Mouse (Mus musculus) testis, adult 2 months (tissue): Measurements from ENCODE around the gene Rab35. TPM values are rescaled to one million over a fixed set of nuclear protein-coding genes. Genes with fewer than 3 reads are reported as not detected.

Source experiments
- H3K27ac ChIP-seq: fragments of 200-500 bp; 2 replicates; pipeline ENCODE4 v1.5.1; 2012; ENCODE audit warnings: low read depth, low read length; ENCODE audit not compliant: control insufficient read depth, insufficient read depth
- H3K27me3 ChIP-seq: fragments of 200-500 bp; 2 replicates; pipeline ENCODE4 v1.6.1; 2012; ENCODE audit warnings: mild to moderate bottlenecking, low read length, moderate library complexity; ENCODE audit not compliant: control insufficient read depth, insufficient read depth
- H3K36me3 ChIP-seq: fragments of 200-500 bp; 2 replicates; pipeline ENCODE4 v1.6.1; 2012; ENCODE audit warnings: mild to moderate bottlenecking, low read length; ENCODE audit not compliant: control insufficient read depth, insufficient read depth
- H3K4me1 ChIP-seq: fragments of 200-500 bp; 2 replicates; pipeline ENCODE4 v1.6.1; 2012; ENCODE audit warnings: low read length; ENCODE audit not compliant: control insufficient read depth, insufficient read depth
- H3K4me3 ChIP-seq: fragments of 200-500 bp; 2 replicates; pipeline ENCODE4 v1.5.1; 2012; ENCODE audit warnings: low read depth, mild to moderate bottlenecking, low read length, moderate library complexity, mixed read lengths; ENCODE audit not compliant: control insufficient read depth
- CTCF ChIP-seq: fragments of 200-500 bp; IDR thresholded peaks from 2 replicates; pipeline ENCODE4 v1.5.1; 2012; ENCODE audit warnings: low read depth, mild to moderate bottlenecking, inconsistent platforms, low read length, moderate library complexity; ENCODE audit not compliant: control insufficient read depth, insufficient read depth, insufficient replicate concordance
- POLR2A ChIP-seq: fragments of 200-500 bp; IDR thresholded peaks from 2 replicates; pipeline ENCODE4 v1.6.1; 2012; ENCODE audit warnings: low read depth, mild to moderate bottlenecking, inconsistent platforms, low read length, moderate library complexity; ENCODE audit not compliant: control insufficient read depth
- polyA plus RNA-seq: library from polyadenylated mRNA; depleted of rRNA; stranded (reverse); fragments of >200 nt; gene quantifications from 2 replicates; pipeline ENCODE4 v1.2.3, GENCODE M21; 2012; rRNA removed

Gene Rab35
- polyA plus RNA-seq, 1 experiment, result 15.4 TPM

DNA sequence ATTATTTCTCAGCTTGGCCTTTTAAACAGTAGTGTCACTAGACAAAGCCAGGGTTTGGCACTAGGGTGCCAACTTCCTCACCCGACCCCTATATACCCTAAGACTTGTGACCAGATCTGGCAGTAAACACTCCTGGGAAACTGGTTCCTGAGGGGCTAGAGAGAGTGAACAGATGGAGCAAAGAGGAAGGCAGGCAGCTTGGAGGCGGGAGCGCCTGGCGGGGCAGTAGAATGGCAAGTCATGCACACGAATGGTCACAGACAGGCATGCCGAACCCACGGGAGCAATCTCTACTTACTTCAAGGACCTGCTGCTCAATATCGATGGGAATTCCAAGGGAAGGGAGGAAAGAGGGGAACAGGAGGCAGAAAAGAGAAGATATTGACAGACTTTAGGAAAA, 40.1 kb downstream of the Rab35 start:
- Histone ChIP-seq H3K27ac (no peak overlapping the region), H3K4me1 (no peaks in the 10 kb centered on the region), H3K27me3 (no peaks in the 10 kb centered on the region), H3K4me3 (no peak overlapping the region), H3K36me3 (no peaks in the 10 kb centered on the region)
- no peak for TF ChIP-seq CTCF

DNA sequence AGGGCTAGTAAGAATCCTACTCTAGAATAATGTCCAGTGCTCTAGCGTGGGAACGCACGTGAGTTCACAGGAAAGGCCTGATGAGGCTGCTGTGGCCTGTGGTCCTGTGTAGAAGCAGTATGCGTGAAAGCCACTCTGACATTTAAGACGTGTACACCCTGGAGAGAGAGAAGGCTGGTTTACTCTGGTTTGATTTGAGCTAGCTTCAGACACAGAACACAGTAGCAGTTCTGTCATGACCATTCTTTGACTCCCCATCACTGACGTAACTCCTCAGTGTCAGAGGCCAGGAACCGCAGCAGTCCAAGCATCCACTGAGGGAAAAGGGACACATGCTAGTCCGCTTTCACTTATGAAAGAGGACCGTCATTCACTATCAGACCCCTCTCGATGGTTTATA, 53.4 kb downstream of the Rab35 start:
- no peak for TF ChIP-seq POLR2A
- TF ChIP-seq CTCF, result no peak
- Histone ChIP-seq H3K36me3 (no peaks in the 10 kb centered on the region), H3K4me1 (no peaks in the 10 kb centered on the region), H3K4me3 (no peak overlapping the region), H3K27me3 (no peaks in the 10 kb centered on the region), H3K27ac (no peak overlapping the region)

DNA sequence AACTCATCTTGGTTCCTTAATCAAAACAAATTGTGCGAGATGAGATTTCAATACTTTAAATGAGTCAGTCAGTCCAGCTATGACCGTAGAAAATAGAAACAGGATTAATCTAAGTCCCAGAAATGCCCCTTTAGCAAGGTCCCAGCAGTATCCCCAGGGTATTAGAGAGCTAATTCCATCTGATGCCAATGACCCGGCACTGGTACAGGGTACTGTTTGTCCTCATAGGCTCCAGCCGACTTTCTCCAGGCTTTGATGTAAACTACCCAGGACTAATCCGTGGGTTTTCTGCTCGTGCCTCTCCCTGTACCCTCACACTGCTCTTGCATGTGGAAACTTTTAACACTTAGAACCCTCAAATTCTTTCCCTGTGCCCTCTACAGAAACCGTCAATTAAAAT, 55.0 kb downstream of the Rab35 start:
- Histone ChIP-seq H3K27ac (no peak overlapping the region), H3K4me1 (no peaks in the 10 kb centered on the region), H3K36me3 (no peaks in the 10 kb centered on the region), H3K4me3 (no peak overlapping the region), H3K27me3 (no peaks in the 10 kb centered on the region)
- TF ChIP-seq POLR2A (no peak), CTCF (no peak)

DNA sequence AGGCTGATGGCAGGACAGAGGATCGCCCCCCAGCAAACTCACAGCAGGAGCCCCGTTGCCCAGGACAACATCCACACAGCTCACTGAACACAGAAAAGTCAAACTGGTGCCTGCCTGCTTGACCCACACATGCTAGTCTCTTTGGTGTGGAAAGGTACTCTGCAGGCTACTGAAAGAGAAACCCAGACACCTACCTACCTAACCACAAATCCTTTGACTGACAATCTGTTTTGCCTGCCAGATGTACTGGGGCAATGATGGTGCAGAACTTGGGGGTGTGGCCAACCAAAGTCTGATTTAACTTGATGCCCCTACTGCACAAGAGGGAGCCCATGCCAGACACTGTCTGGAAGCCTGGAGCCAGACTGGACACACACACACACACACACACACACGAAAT, 61.6 kb downstream of the Rab35 start:
- Histone ChIP-seq H3K36me3 (no peaks in the 10 kb centered on the region), H3K27ac (no peak overlapping the region), H3K4me1 (no peaks in the 10 kb centered on the region), H3K4me3 (no peak overlapping the region), H3K27me3 (no peaks in the 10 kb centered on the region)
- TF ChIP-seq POLR2A (no peak), CTCF (no peak)

DNA sequence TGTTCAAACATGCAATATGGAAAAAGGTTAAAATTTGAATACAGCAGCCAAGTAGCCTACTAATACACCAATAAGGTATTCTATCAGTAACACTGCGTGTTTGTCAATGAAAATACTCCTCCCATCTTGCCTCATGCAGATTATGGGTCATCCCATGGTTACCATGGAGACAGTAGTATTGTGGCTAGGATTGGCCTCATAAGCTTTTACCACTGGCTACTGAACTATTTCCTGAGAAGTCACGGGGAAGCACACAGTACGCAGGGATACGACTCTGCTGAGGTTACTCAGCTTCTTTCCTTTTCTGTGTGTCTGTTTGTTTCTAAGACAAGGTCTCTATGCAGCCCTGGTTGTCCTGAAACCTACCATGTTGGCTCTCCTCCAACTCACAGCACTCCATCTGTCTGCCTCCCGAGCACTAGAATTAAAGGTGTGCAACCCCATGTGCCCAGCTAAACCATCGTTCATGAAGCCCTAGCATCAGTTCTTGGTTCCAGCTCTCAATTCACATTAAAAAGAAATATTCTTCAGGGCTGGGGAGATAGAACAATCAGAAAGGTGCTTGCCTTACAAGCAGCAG, 63.6 kb downstream of the Rab35 start:
- no peaks in the 10 kb centered on the region for H3K36me3 ChIP-seq
- H3K27me3 ChIP-seq, result no peaks in the 10 kb centered on the region
- H3K4me3 ChIP-seq, result no peak overlapping the region
- TF ChIP-seq CTCF, result no peak
- TF ChIP-seq POLR2A, result no peak
- H3K27ac ChIP-seq, result no peak overlapping the region
- no peaks in the 10 kb centered on the region for H3K4me1 ChIP-seq

DNA sequence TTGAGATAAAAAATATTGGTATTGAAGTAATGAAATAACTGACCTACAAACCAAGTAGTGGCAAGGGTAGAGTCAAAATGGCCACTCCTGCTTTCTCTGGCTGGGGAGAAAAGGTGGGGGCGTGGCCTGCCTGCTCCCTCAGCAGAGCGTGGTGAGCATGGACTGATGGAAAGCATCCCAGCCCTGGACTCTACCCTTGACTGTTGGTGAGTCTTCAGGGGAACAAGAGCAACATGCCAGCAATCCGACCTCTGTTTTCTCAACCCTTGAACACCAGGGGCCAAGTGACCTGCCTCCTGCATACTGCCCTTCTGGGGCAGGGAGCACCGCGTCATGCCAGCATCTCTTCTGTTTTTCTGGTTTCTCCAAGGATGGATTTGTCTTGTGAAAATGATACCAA, 65.1 kb downstream of the Rab35 start:
- H3K4me1 ChIP-seq, result no peaks in the 10 kb centered on the region
- H3K27ac ChIP-seq, result no peak overlapping the region
- H3K27me3 ChIP-seq, result no peaks in the 10 kb centered on the region
- no peak overlapping the region for H3K4me3 ChIP-seq
- no peaks in the 10 kb centered on the region for H3K36me3 ChIP-seq
- TF ChIP-seq POLR2A, result no peak
- TF ChIP-seq CTCF, result no peak

Other genes starting within 250 kb of the Rab35 start
- 61.9 and 63.9 TPM in 2 replicates for gene Msi1, start 202.3 kb upstream of the Rab35 start, polyA plus RNA-seq
- 0.64 and 0.87 TPM in 2 replicates for gene Pla2g1b, start 165.6 kb upstream of the Rab35 start, polyA plus RNA-seq
- 34.6 and 38.4 TPM in 2 replicates for gene Sirt4, start 147.2 kb upstream of the Rab35 start, polyA plus RNA-seq
- gene Pxn, start 125.2 kb upstream of the Rab35 start, polyA plus RNA-seq, result 81.6 and 82.6 TPM in 2 replicates
- 1,431 and 1,500 TPM in 2 replicates for gene Rplp0, start 72.4 kb upstream of the Rab35 start, polyA plus RNA-seq
- 67.7 and 77.1 TPM in 2 replicates for gene Gcn1l1, start 66.7 kb upstream of the Rab35 start, polyA plus RNA-seq
- gene Bicdl1, start 99.7 kb downstream of the Rab35 start, polyA plus RNA-seq, result 13.2 and 14.0 TPM in 2 replicates
- 17.7 and 19.0 TPM in 2 replicates for gene Cit, start 213.4 kb downstream of the Rab35 start, polyA plus RNA-seq